Mouse (Mus musculus): ENCODE measurements around the gene Tek.
"Not testable (repeated sequence)": the region's sequence is repeated elsewhere in the genome, so short reads cannot be mapped to it uniquely, and the experiment has no call there.

The Tek gene

DNA sequence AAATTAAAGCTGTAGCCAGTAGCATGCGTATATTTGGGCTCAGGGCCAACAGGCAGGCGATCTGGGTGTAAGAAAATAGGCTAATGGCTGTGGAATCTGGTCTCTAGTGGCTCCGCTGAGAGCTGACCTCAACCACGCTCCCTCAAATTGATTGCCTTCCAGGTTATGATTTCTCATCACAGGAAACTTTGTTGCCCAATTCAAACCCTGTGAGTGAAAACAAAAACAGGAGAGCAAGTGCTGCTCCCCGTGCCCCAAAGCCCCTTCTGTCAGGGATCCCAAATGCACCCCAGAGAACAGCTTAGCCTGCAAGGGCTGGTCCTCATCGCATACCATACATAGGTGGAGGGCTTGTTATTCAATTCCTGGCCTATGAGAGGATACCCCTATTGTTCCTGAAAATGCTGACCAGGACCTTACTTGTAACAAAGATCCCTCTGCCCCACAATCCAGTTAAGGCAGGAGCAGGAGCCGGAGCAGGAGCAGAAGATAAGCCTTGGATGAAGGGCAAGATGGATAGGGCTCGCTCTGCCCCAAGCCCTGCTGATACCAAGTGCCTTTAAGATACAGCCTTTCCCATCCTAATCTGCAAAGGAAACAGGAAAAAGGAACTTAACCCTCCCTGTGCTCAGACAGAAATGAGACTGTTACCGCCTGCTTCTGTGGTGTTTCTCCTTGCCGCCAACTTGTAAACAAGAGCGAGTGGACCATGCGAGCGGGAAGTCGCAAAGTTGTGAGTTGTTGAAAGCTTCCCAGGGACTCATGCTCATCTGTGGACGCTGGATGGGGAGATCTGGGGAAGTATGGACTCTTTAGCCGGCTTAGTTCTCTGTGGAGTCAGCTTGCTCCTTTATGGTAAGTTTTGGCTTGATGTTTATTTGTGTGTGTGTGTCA, at the start of gene Tek:
TSS of gene Tek (plus strand) at position 452 of the 894 bp plus-strand sequence.
- peak; percentile 32 for DNase-seq

DNA sequence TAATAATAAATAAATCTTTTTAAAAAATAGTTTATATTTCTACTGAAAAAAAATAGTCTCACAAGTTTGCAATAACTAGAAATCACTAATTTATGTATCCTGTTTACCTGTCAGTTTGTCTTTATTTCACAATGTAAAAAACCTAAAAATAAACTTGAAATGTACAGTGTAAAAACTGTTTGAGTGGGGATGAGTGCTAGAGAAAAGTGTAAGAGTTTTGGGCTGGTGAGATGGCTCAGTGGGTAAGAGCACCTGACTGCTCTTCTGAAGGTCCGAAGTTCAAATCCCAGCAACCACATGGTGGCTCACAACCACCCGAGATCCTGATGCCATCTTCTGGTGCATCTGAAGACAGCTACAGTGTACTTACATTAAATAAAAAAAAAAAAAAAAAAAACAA, 49.3 kb upstream of the Tek start:
- DNase-seq = not testable (repeated sequence)

DNA sequence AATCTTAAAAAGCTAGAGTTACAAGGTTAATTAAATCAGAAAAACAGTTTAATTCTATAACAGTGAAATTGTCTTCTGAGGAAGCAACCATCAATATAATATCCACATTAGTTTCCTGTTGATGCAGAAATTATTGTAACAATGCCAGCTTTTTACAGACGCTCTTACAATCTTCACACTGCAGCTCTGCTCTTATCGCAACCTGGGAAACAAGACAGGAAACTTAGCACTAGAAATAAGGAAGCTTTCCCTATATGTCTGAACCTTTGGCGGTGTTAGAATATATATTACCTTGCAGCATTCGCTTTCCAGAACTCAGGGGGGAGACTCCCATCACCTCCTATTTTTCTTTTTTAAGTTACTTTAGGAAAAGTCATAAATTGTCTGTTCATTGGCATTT, 48.0 kb upstream of the Tek start:
- DNase-seq = no peak

DNA sequence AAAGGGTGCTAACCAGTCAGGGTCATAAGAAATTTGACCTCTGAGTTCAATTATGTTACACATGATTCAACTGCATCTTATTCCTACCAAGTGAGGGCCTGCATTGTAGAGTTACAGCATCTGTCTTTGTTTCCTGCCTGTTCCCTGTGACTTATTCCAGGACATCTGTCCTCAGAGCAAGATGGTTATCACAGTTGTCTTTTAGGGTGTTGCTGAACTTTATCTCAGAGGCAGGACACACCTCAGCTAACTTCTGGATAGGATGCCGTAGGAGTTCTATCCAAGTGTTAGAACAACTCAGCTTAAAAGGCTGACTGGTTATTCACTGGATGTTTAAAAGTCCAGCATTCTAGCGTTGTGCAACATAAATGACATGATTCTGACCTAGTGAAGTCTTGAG, 46.9 kb upstream of the Tek start:
- DNase-seq = no peak

DNA sequence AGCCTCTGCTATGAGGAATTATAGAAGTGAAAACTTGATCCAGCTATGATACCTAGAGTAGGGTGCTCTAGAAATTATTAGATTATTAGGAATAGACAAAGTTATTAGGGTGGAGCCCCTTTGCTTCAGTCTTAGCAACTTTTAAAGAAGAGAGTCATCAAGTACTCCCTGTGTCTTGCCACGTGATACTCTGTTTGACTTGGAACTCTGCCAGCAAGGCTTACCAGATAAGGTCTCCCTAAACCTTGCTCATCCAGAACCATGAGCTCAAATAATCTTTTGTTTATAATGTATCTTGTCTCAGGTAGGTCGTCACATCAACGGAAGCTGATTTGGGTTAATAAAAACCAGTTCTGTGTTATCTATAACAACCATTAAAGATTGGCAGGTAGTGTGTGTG, 42.7 kb upstream of the Tek start:
- no peak for DNase-seq

DNA sequence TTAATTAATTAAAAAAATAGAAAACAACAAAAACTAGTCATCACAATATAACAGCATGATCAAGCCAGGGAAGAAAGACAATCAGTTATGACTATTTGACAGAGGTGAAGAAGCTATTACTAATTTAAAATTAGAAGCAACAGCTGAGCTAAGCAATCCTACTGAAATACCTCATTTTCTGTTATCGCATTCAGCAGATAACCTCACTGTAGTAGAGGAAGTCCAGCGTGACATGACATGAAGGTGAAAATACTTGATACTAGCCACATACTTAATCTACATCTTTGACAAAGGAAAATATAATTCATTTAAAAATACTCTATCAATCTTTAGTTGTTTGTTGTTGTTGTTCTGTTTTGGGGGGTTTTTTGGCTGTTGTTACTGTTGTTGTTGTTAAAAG, 28.1 kb upstream of the Tek start:
- no peak for DNase-seq

GRCm38 (mm10) chr4:94711426-94711825, 27.7 kb upstream of the Tek start:
- no peak for DNase-seq

DNA sequence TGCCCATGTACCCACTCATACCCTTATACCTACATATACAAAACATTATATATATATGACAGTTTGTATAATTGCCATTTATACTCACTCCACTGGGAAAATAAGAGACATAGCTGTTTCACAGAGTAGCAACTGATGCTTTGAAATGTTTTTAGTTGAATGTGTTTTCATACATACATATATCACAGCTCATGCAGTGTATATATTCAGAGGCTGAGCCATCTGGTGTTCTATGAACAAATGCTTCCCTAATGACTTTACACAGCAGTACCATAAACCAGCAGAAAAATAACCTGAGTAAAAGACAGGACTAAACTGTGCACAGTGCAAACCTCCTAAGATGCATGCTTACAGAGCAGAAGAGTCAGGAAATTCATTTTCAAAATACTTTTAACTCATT, 25.3 kb upstream of the Tek start:
- no peak for DNase-seq

DNA sequence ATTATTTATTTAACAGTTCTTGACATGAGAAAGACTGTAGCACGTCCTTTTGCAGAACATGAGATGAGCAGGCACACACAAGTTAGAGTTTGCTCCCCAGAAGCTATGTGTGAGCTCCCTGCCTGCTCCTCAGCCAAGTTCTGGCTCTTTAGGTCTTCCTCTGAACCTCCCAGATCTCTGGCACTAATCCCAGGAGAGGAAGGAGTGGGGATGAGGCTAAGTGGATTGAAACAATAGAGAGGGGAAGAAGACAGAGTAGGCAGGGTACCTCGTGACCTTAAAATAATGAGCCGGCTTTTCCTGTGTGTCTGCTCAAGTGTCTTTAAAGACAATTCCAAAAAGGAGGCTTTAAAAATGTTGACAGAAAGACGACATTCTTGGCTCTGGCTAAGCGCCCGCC, 23.9 kb upstream of the Tek start:
- DNase-seq = peak; percentile 23

GRCm38 (mm10) chr4:94725799-94726198, 13.3 kb upstream of the Tek start:
- no peak for DNase-seq

DNA sequence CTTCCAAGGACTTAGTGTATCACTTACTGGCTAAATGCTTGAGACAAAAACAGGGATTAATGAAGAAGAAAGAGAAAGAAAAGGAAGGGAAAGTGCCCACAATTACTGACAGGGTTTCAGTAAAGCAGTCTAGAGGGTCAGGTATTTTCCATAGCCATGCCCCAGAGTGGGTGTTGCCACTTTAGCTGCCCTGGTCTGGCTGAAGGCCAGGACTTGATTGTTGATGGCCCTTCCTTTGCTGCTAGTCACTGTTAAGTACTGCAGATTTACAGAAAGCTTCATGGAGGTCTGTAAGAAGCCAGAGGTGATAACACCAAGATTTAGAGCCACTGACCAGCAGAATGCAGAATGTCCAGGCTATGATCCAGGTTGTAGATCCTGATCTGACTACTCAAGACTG, 6.4 kb upstream of the Tek start:
- no peak for DNase-seq

GRCm38 (mm10) chr4:94737326-94738295, 1.5 kb upstream of the Tek start:
- no peak for DNase-seq

DNA sequence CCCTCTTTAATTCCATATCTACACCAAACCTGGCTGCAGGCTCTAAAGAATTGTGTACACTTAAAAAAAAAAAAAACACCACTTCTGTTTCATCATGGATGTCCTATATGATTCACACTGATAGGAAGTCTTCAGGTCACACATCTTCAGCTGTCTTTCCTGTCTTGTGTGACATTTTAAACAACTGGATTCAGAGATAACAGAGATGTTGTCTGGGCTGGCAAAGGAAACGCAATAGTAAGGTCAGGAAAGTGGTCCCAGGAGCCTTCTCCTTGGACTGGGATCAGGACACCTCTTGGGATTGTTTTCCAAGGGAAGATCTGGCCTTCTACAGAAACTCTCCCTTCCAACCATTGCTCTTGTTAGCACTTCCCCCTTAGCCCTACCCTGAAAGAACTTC, 2.7 kb downstream of the Tek start:
- no peak for DNase-seq

DNA sequence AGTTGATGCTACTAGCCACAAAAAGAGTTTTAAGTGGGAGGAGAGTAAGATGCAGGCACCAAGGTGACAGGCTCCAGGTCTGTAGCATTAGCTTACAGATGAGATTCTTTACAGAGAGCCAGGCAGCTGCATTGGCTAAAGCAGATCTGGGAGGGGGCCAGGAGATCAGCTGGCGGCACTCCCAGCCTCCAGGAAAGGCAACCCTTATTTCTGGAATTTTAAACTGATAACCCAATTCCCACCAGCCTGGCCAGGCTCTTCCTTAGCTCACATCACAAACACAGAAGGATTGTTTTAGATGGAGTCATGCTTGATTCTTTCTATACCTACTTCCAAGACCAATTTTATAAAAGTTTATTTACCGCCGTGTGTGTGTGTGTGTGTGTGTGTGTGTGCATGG, 6.7 kb downstream of the Tek start:
- DNase-seq = no peak

DNA sequence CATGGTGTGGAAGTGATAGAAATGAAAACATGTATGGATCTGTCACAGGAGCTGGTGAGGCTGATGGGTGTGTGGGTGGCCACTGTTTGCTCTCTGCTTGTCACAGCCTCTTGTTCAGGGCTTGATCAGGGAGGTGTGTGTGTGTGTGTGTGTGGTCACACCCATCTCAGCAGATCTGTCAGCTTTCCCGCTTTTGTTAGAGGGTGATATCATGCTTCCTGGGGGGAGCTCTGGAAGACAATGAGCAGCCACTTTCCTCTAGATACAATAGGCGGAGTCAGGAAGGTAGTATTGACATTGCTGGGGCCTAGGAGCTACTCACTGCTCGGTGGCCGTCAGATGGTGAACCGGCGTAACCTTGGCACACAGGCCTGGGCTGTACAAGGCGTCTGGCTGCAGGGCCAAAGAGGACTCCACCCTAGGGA, 7.3 kb downstream of the Tek start:
- DNase-seq = peak; percentile 7

DNA sequence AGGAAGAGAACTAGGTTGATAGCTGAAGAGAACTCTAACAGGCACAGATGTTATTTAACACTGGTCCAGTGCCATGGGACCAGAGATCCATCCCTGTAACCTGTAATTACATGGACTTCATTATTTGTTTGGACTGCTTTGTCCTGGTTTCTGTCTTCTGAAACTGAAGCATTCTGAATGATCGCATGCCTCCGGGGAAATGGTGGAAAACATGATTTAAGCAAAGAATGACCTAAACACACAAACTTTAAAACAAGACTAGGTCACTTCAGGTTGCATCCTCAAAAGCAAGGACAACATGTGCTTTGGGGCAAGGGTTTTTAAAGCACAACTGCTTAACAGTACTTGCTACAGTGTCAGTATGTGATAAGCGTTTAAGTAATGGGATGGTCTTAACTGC, 8.2 kb downstream of the Tek start:
- no peak for DNase-seq

DNA sequence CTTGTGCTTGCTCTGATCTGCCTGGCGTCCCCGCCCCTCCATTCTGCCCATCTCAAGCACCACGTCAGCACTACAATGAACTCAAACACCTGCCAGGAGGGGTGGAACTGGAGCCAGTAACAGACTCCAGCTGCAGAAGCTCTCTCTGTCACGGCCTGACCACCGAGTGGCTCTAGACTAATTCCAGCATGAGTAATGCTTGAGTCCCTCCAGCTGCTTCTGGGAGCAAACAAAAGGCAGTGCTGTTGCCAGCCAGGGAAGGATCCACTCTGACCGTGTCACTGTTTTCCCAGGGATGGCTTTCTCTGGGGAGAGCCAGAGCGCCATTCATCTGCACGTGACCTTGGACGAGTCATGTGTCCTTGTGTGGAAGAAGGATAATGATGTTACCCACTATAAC, 13.4 kb downstream of the Tek start:
- peak; percentile 68 for DNase-seq

- no peak for DNase-seq
Measured at GRCm38 (mm10) chr4:94765217-94765616, 26.1 kb downstream of the Tek start.

GRCm38 (mm10) chr4:94766176-94766575, 27.1 kb downstream of the Tek start:
- no peak for DNase-seq

GRCm38 (mm10) chr4:94768624-94769023, 29.5 kb downstream of the Tek start:
- DNase-seq = no peak

- no peak for DNase-seq
Measured at GRCm38 (mm10) chr4:94781043-94781442, 42.0 kb downstream of the Tek start.

- no peak for DNase-seq
Measured at GRCm38 (mm10) chr4:94785921-94786320, 46.8 kb downstream of the Tek start.

- no peak for DNase-seq
Measured at GRCm38 (mm10) chr4:94803187-94803586, 64.1 kb downstream of the Tek start.

GRCm38 (mm10) chr4:94810616-94811015, 71.5 kb downstream of the Tek start:
- DNase-seq = no peak
